Mouse (Mus musculus) hindbrain, embryonic 16.5 days (tissue): ENCODE results near the gene Tmem206. TPM values are rescaled to one million over a fixed set of nuclear protein-coding genes. Genes with fewer than 3 reads are reported as not detected.

ENCODE experiments used
- ATAC-seq: fragments of 200-750 bp; cut with Nextera tagmentation; 2 replicates; pipeline ENCODE4 v1.8.0; 2017; ENCODE audit warnings: moderate TSS enrichment, moderate library complexity
- H3K27ac ChIP-seq: fragments of 300-500 bp; sonication (generic); 2 replicates; pipeline ENCODE4 v1.5.1; 2014; ENCODE audit warnings: low read depth, mild to moderate bottlenecking, control low read depth, low read length, moderate library complexity
- H3K27me3 ChIP-seq: fragments of 300-500 bp; sonication (generic); replicated peaks from 2 replicates; pipeline ENCODE4 v1.6.1; 2014; ENCODE audit warnings: low read length; ENCODE audit not compliant: control insufficient read depth, insufficient read depth
- H3K36me3 ChIP-seq: fragments of 300-500 bp; sonication (generic); 2 replicates; pipeline ENCODE4 v1.6.1; 2014; ENCODE audit warnings: mild to moderate bottlenecking, low read length, moderate library complexity, mixed read lengths; ENCODE audit not compliant: control insufficient read depth, insufficient read depth
- H3K4me1 ChIP-seq: fragments of 300-500 bp; sonication (generic); 2 replicates; pipeline ENCODE4 v1.6.1; 2014; ENCODE audit warnings: low read depth, low read length; ENCODE audit not compliant: control insufficient read depth, insufficient read depth
- H3K4me2 ChIP-seq: fragments of 300-500 bp; sonication (generic); 2 replicates; pipeline ENCODE4 v1.6.1; 2014; ENCODE audit warnings: mild to moderate bottlenecking, low read length, control low read depth, moderate library complexity
- H3K4me3 ChIP-seq: fragments of 300-500 bp; sonication (generic); 2 replicates; pipeline ENCODE4 v1.5.1; 2014; ENCODE audit warnings: mild to moderate bottlenecking, low read length, control low read depth, moderate library complexity
- H3K9ac ChIP-seq: fragments of 300-500 bp; sonication (generic); 2 replicates; pipeline ENCODE4 v1.6.1; 2014; ENCODE audit warnings: low read depth, mild to moderate bottlenecking, control low read depth, low read length, moderate library complexity
- H3K9me3 ChIP-seq: fragments of 300-500 bp; sonication (generic); 2 replicates; pipeline ENCODE4 v1.6.1; 2014; ENCODE audit warnings: mild to moderate bottlenecking, low read length, moderate library complexity; ENCODE audit not compliant: control insufficient read depth
- WGBS: fragments of 180-500 bp; shearing (Covaris S2); extraction: QIAGEN DNeasy Blood & Tissue Kit; methylation state at CpG from one replicate; pipeline ENCODE4 v1.1.7; 2014; 5-methylcytosine and 5-hydroxymethylcytosine counted together
- polyA plus RNA-seq: library from polyadenylated mRNA; unstranded; fragments of >200 nt; fragmentation: Nextera tagmentation; extraction: Ambion mirVana; gene quantifications from 2 replicates; pipeline ENCODE4 v1.2.1, GENCODE M21; 2015

Gene Tmem206
- polyA plus RNA-seq, 1 experiment from 2014 or later: 35.1 TPM

DNA sequence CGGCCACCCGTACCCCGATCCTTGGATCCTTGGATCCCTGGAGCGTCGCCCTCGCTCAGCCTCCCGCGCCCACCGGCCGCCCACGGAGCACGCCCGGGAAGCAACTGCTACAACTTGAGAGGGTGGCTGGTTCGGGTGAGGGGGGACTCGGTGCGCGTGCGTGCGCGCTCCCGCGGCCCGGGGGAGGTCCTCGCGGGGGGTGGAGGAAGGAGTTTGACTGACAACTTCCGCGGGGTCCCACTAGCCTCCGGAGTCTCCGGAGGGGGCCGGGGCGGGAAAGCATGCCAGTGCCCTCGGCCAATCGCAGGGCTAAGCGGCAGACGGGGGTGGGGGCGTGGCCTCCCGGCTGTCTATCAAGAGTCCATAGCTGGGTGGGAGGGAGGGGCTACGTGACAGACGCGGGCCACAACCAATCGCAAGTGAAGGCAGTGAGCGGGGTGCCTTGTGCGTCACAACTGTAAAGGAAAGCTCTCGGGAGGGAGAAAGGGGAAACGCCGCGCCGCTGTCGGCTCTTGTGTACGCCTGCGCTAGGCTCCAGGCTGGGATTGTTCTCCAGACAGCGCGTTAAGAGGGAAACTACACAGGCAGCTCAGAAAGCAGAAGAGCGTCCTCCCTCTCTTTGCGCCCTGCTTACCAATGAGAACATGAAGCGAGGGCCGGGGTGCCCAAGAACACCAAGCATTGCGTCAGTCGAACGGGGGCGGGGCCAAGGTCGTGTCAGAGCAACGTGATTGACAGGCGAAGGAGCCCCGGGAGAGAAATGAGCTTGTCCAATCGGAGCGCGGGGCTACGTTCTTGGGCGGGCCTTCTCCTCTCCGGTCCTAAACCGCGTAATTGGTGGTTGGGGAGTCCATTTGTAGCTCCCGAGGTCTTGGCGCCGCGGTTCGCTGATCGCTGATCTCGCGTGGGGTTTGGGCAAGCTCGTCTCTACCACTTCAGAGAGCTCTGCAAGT, 71.5 kb downstream of the Tmem206 start:
- H3K4me3 ChIP-seq: peak overlapping the region; percentile 70
- H3K9ac ChIP-seq: peak overlapping the region; percentile 71
- no peaks in the 10 kb centered on the region for H3K36me3 ChIP-seq
- no peaks in the 10 kb centered on the region for H3K27me3 ChIP-seq
- H3K4me1 ChIP-seq: peaks cover 6% of the 10 kb centered on the region; the same call in 1 of the 2 replicates
- H3K27ac ChIP-seq: peak overlapping the region; percentile 96
- no peaks in the 10 kb centered on the region for H3K9me3 ChIP-seq
- WGBS: under 1% methylated on average over 68 of the region's 82 CpGs
- ATAC-seq: peak; percentile 99
- peak overlapping the region; percentile 57 for H3K4me2 ChIP-seq

Other genes with a start within 250 kb of the Tmem206 start
- gene Batf3, start 228.1 kb upstream of the Tmem206 start, polyA plus RNA-seq: 2.5 and 3.9 TPM in 2 replicates
- gene Fam71a, start 161.1 kb upstream of the Tmem206 start, polyA plus RNA-seq: not detected in 2 replicates
- gene Atf3, start 107.9 kb upstream of the Tmem206 start, polyA plus RNA-seq: 1.7 and 2.1 TPM in 2 replicates
- gene Nenf, start 7.7 kb upstream of the Tmem206 start, polyA plus RNA-seq: 141 and 149 TPM in 2 replicates
- 6.3 and 6.7 TPM in 2 replicates for gene Ppp2r5a, start 77.4 kb downstream of the Tmem206 start, polyA plus RNA-seq
- gene Dtl, start 249.6 kb downstream of the Tmem206 start, polyA plus RNA-seq: 7.1 and 10.0 TPM in 2 replicates
- gene Ints7, start 249.7 kb downstream of the Tmem206 start, polyA plus RNA-seq: 26.7 and 35.7 TPM in 2 replicates